Mouse (Mus musculus) hindbrain, postnatal 0 days (tissue): ENCODE measurements at regions not wholly inside any gene's neighbourhood (a gene's known extent, or its start where the extent isn't known, plus 50 kb on each side); places are given as distances from the start of the nearest gene placed in this dataset.
A peak's percentile ranks its signal among the peaks of the same experiment; 100 is the strongest.
"Not testable (repeated sequence)": the region's sequence is repeated elsewhere in the genome, so short reads cannot be mapped to it uniquely, and the experiment has no call there.

Experiments
- ATAC-seq: fragments of 200-750 bp; cut with Nextera tagmentation; 2 replicates; pipeline ENCODE4 v1.8.0; 2017; ENCODE audit warnings: mild to moderate bottlenecking, moderate TSS enrichment, moderate library complexity
- DNase-seq: peaks from one replicate; pipeline ENCODE4 v3.0.0-alpha.2; 2015; ENCODE audit warnings: low spot score
- H3K27ac ChIP-seq: fragments of 300-500 bp; sonication (generic); 2 replicates; pipeline ENCODE4 v1.5.1; 2014; ENCODE audit warnings: mild to moderate bottlenecking
- H3K27me3 ChIP-seq: fragments of 300-500 bp; sonication (generic); 2 replicates; pipeline ENCODE4 v1.6.1; 2014; ENCODE audit warnings: low read length, mixed read lengths; ENCODE audit not compliant: insufficient read depth
- H3K36me3 ChIP-seq: fragments of 300-500 bp; sonication (generic); 2 replicates; pipeline ENCODE4 v1.6.1; 2014; ENCODE audit warnings: low read length, mixed read lengths; ENCODE audit not compliant: insufficient read depth
- H3K4me1 ChIP-seq: fragments of 300-500 bp; sonication (generic); 2 replicates; pipeline ENCODE4 v1.6.1; 2014; ENCODE audit warnings: antibody characterized with exemption, low read length, mixed read lengths; ENCODE audit not compliant: insufficient read depth
- H3K4me2 ChIP-seq: fragments of 300-500 bp; sonication (generic); 2 replicates; pipeline ENCODE4 v1.6.1; 2014; ENCODE audit warnings: low read depth, mild to moderate bottlenecking, low read length, moderate library complexity, mixed read lengths
- H3K4me3 ChIP-seq: fragments of 300-500 bp; sonication (generic); 2 replicates; pipeline ENCODE4 v1.5.1; 2014; ENCODE audit warnings: low read length
- H3K9ac ChIP-seq: fragments of 300-500 bp; sonication (generic); replicated peaks from 2 replicates; pipeline ENCODE4 v1.6.1; 2014; ENCODE audit warnings: mild to moderate bottlenecking, low read length, moderate library complexity, mixed read lengths
- H3K9me3 ChIP-seq: fragments of 300-500 bp; sonication (generic); 2 replicates; pipeline ENCODE4 v1.6.1; 2016; ENCODE audit warnings: low read length, mixed read lengths
- WGBS: fragments of 180-500 bp; shearing (Covaris S2); extraction: QIAGEN DNeasy Blood & Tissue Kit; methylation state at CpG from one replicate; pipeline ENCODE4 v1.1.7; 2014; 5-methylcytosine and 5-hydroxymethylcytosine counted together

DNA sequence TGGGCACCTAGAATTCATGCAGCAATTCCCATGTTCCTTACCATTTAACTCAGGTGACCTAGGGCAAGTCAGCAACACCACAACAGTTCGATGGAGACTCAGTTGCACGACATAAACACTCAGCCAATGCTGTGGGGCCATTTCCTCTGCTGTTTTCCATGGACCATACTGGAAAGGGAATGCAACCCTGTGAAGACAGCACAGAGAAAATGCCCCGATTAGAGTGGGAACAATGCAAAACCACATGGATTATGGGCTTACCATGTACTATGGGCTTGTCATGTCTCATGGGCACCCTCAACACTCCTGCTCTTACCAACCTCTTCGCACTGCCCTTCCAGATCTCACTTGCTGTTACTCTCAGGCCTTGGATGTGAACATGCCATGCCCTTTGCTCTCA lies 207.6 kb downstream of the Snurf start:
- 81% methylated on average over 4 of the region's 4 CpGs for WGBS
- H3K4me2 ChIP-seq, H3K9me3 ChIP-seq, ATAC-seq, H3K9ac ChIP-seq, H3K36me3 ChIP-seq, H3K27ac ChIP-seq, H3K4me3 ChIP-seq, DNase-seq, H3K27me3 ChIP-seq, H3K4me1 ChIP-seq: not testable (repeated sequence)

DNA sequence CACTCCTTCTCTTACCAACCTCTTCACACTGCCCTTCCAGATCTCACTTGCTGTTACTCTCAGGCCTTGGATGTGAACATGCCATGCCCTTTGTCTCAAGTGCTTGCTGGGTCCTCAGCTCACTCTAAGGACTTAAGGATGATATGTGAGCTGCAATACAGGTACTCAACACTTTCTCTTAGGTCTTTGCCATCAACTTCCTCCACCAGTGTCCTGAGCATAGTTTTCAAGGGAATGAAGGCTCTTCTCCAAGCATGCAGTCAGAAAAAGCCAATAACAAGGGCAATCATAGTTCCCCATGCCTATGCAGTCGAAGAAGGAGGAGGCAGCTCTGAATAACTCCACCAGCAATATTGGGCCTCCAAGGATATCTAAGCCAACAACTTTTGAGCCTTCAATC lies 235.1 kb downstream of the Snurf start:
- H3K4me1 ChIP-seq, DNase-seq, H3K27ac ChIP-seq, H3K36me3 ChIP-seq, H3K4me3 ChIP-seq, H3K9me3 ChIP-seq, H3K9ac ChIP-seq, H3K4me2 ChIP-seq, ATAC-seq, H3K27me3 ChIP-seq: not testable (repeated sequence)
- 61% methylated on average over 1 of the region's 1 CpGs for WGBS

DNA sequence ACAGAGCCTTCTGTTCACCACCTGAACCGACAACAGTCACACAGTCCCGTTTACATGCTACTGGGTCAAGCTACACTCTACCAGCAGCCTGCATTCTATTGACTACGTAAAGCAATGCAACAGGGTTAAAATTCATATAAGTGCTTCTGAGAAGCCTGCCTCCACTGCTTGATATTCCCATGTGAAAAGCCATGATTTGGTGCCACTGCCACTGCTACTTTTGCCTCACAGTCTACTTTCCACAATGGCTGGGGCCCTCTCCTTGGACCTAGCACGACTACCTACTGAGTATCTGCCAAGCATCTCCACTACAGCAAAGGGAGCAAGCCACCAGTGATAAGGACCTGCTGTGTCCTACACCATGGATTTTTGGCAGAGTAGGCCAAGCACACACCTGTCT lies 236.2 kb downstream of the Snurf start:
- ATAC-seq, H3K27ac ChIP-seq, H3K9ac ChIP-seq, DNase-seq, H3K27me3 ChIP-seq, H3K4me3 ChIP-seq, H3K9me3 ChIP-seq, H3K4me1 ChIP-seq, H3K4me2 ChIP-seq, H3K36me3 ChIP-seq: not testable (repeated sequence)
- WGBS = 79% methylated on average over 2 of the region's 4 CpGs

DNA sequence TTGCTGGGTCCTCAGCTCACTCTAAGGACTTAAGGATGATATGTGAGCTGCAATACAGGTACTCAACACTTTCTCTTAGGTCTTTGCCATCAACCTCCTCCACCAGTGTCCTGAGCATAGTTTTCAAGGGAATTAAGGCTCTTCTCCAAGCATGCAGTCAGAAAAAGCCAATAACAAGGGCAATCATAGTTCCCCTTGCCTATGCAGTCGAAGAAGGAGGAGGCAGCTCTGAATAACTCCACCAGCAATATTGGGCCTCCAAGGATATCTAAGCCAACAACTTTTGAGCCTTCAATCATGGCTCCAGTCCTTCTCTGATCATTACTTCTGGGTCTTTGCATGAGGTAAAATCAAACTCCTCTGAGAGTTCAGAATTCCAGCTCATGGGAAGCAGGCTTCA lies 237.5 kb downstream of the Snurf start:
- H3K9ac ChIP-seq, H3K9me3 ChIP-seq, ATAC-seq, H3K27ac ChIP-seq, H3K36me3 ChIP-seq, H3K4me1 ChIP-seq, H3K27me3 ChIP-seq, H3K4me3 ChIP-seq, H3K4me2 ChIP-seq: not testable (repeated sequence)
- 70% methylated on average over 1 of the region's 1 CpGs for WGBS
- peak; percentile 1 for DNase-seq
